Mouse (Mus musculus) thymus, adult 18-20 months (tissue): Measurements from ENCODE around the gene Ptgs1.
"Not testable (repeated sequence)": the region's sequence is repeated elsewhere in the genome, so short reads cannot be mapped to it uniquely, and the experiment has no call there.

ENCODE experiments used
- DNase-seq, 2 experiments: peaks; one replicate each; pipeline ENCODE4 v3.0.0; 2022; ENCODE audit warnings: mixed read lengths in 2 of 2

Gene Ptgs1

DNA sequence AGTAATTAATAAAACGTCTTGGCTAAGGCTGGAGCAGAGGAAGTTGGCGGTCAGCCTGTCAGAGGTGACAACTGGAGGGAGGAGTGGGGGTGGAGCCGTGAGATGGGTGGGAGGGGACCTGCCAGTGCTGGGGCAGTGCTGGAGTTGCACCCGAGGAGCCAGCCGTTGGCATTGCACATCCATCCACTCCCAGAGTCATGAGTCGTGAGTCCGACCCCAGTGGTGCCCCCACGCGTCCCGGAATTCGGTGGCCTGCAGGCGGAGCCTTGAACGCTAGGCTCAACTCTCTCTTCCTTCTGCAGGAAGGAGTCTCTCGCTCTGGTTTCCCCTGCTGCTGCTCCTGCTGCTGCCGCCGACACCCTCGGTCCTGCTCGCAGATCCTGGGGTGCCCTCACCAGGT, at the start of gene Ptgs1:
Gene Ptgs1 (plus strand): TSS at position 61 of the 400 bp plus-strand sequence.
- no peak for DNase-seq

DNA sequence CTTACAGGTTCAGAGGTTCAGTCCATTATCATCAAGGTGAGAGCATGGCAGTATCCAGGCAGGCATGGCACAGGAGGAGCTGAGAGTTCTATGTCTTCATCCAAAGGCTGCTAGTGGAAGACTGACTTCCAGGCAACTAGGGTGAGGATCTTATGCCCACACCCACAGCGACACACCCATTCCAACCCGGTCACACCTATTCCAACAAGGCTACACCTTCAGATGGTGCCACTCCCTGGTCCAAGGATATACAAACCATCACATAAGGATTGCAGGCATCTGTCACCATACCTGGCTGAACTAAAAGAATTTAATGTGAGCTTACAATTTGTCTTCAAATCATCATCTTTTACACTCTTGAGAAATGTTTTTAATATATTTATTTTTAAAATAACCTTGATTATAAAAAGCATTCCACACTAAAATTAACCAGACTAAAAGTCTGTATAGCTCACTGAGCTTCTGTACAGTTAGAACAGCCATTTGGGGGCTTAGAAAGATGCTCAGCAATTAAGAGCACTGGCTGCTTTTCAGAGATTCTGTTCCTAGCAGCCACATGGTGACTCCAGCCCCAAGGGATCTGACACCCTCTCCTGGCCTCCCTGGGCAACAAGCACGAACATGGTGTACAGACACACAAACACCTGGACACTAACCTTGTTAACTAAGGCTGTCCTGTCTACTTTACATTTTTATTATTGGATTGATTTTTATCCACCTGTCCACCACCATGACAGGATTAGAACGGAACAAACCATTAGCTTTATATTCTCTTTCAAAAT, 48.4 kb upstream of the Ptgs1 start:
- not testable (repeated sequence) for DNase-seq

DNA sequence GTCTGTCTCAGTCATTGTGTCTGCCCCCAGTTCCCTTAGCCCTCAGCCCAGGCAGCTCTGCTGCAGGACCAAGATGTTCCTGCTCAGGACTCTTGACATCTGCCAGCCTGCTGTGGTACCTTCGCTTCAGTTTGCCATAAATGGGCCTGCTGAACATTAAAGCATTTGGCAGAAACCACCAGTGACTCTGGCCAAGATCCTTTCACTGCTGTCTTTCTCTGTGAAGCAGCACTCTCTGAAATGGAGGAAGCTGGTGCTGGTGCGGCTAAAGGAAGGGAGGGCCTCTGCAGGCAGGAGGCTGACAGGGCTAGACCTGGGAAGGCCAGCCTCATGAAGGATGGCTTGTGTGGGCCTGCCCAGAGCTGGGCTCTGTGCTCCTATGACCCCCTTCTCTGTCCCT, 46.9 kb upstream of the Ptgs1 start:
- DNase-seq: no peak

DNA sequence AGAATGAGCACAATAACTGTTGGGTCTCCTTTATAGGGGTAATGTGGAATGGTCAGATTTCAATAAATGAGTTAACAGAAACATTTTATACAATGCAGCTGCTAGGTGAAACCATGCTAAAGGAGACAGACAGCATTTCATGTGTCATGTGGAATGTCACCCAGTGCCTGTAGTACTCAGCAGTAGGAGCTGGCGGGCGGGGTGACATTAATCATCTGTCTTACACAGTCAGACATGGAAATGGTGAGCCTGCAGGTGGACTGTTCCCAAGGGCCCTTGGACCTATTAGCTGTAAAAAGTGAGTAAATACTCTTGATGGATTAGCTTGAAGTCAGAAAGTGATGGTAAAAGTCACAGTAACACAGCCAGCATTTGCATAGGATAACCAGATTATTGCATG, 46.0 kb upstream of the Ptgs1 start:
- DNase-seq: no peak

DNA sequence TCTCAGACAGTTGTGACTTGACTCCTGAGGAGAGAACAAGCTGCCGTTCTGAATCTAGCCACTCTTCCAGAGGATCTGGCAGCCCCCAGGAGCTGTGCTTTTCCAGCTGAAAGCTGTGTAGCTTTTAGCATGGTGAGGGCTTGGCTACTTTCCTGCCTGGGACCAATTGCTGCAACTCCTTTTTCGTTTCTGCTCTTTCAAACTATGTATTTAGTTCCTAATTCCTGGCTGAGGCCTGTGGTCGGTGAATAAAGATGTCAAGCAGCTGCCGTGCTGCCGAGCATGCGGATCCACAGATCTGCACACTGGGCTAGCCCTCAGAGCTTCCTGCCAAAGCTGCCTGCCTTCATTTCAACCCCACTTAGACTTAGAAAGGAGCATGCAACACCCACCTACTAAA, 45.4 kb upstream of the Ptgs1 start:
- DNase-seq: no peak

DNA sequence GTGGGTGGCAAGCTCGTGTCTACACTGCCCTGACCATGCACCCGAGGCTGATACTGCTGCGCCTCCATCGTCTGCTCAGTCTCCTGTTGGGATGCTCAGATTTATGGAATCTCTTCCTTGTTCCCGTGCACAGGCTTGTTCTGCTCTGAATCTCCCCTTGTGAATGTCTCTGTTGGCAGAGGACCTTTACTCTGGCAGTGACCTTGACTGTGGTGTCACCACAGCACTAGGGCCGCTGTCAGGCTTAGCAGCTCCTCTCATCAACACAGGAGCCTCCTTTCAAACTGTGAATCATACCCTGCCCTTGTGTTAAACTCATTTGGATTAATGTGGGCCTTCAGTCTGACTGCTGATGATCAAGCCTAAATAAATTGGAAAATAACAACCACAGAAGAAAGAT, 41.0 kb upstream of the Ptgs1 start:
- not testable (repeated sequence) for DNase-seq

DNA sequence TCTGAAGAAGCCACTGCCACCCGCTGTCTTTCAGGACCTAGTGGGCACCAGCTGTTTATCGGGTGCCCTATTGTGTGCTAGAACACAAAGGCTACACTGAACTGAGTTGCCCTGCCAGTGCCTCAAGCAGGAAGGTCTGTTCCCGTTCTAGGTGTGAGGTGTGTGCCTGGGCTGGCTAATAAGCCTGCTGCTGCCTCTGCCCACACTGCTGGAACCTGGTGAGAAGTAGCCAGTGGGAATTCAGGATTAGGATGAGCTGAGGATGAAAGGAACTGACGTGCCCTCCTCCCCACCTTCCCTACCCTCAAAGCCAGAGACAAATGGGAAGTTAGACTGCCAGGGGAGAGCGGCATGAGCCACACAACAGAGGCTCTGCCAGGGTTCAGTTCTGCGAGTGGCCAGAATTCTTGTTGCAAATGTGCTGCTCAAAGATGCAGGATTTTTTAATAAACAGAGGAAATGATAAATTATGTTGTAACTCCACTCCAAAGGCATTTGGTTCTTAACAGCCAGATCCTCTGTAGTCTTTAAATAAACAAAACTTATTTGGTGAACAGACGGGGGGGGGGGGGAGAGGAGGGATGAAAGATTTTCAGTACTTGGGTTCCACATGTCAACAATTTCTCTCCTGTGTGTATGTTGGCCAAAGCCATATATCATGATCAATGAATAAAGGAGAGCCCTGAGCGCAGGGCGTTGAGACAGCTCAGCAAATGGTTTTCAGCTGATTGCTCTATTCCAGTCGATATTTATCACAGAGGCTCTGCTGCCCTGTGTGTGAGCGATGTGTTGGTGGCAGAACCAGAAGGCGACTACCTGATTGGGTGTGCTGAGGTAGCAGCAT, 38.9 kb upstream of the Ptgs1 start:
- DNase-seq: no peak

DNA sequence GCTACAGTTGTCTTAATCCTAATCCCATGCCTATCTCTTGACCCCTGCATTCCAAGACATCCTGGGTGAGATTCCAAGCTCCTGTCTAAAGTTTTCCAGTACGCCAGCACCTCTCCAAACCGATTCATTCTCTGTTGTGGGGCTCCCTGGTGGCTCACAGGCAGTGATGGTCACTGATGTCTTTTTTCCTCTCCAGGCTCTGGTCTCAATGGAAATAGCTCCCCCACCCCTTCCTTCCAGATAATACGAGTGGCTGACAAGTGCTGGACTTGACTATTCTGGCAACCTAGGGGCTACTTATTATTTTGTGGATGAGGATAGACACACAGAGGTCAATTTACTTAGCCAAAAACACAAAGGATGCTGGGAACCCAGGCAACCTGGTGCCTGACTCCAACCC, 33.2 kb upstream of the Ptgs1 start:
- no peak for DNase-seq

DNA sequence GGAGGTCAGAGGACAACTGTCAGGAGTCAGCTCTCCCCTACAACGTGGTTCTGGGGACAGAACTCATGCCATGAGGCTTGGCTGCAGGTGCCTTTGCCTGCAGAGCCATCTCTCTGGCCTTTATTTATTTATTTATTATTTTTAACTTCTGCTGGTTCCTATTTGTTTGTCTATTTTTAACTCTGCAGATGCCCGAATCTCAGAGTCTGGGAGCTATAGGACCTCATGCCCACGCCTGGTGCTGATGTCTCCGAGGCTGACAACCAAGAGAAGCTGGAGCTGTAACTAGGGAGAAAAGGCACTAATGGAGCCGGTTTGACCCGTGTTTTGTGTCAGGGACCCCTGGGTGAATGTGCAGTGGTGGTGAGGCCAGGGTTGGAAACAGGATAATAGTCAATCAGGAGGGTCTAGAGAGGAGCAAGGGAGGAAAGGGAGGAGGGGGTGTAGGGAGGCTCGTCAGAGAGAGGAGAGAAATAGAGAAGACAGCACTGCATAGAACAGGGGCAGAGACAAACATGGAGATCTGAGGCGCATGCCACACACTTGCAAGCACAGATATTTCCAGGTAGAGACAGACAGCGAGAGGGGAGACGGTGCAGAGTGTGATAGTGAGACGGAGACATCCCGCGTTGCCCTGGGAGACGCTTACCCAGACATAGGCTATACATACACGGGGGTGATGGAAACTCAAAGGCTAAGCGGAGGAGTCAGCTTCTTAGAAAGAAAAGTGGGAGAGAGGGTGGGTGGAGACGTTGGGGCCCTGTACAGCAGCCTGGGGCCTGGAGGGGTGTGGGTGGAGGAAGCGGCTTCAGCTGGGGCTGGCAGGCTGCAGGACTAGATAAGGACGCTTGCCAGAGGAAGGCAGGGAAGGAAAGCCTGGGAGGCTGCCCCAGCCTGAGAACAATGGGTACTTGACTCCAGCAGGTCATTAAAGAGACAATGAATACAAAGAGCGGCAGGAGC, 32.0 kb upstream of the Ptgs1 start:
- no peak for DNase-seq

DNA sequence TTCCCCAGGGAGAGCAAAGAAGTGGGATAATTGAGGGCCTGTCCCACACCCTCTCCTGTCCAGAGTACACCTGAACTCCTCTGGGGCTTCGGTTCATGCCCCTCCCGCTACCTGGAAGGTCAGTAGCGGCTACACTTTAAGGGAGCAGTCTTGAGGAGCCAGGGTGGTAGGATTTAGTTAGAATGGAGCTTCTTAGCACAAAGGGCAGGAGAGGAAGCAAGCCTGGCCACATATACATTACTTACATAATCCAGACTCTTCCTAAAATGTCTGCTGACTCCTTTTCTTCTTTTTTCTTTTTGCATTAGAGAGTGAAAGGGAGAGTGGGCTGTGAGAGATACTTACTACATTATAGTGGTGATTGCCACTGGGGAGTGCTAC, 31.4 kb upstream of the Ptgs1 start:
- DNase-seq: no peak

DNA sequence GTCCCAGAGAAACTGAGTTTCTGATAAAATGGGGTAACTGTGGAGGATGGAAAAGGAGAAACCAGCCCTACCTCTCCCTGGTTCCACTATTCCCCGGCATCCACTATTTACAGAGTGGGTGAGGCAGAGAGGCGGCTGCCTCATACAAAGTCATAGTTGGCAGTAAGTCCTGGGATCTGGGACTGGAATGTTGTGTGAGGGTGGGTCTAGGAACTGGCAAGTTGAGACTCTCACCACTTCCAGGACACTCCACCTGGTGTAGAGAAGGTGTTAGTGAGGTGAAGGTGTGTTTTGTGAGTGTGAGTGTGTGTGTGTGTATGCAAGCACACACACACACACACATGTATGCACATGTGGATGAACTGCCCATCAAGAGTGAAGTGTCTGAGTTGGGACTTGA, 29.4 kb upstream of the Ptgs1 start:
- DNase-seq: no peak

DNA sequence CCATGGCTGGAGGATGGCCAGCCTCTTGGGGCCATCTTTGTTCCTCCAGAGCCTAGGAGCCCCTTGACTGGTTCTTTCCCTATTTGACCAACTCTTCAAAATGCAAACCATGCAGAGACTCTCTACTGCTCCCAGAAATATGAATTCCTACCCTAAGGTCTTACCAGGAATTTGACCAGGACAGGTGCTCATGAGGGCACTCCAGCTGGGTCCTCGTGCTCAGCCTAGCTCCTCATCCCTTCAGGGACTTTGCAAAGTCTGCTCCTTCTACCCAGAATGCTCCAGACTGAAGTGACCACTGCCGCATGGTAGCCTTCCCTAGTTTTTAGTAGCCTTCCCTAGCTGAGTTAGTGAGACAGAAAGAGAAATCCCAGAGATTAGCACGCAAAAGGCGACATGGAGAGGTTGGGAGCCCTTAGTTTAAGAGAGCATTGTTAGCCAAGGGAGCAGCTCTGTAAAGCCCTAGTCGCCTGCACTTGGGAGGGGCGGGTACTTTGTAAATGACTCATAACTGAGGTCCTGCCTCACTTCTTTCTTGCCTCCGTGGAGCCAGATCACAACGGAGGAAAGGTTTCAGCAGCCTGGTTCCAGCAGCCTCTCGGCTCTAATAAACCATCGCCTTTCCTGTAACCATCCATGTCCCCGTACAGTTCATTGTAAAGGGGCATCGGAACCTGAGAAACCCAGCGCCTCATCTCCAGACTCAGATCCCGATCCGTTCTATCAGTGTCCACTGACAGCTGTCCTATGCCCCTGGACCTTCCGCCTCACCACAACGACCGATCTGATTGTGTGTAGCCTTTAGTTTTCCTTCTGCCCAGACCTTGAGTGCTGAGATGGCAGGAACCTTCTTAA, 28.2 kb upstream of the Ptgs1 start:
- DNase-seq: no peak

DNA sequence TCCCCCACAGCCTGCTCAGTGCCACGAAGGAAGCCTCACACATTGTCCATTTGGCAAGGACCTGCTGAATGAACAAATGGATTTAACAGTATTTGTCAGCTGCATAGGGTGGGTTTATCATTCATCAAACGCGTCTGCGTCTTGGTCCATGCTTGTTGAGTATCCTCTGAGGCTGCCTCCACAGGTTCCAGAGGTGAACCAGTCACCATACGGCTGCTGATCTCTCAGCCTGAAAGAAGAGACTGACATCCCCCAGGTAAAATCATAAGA, 27.7 kb upstream of the Ptgs1 start:
- no peak for DNase-seq

DNA sequence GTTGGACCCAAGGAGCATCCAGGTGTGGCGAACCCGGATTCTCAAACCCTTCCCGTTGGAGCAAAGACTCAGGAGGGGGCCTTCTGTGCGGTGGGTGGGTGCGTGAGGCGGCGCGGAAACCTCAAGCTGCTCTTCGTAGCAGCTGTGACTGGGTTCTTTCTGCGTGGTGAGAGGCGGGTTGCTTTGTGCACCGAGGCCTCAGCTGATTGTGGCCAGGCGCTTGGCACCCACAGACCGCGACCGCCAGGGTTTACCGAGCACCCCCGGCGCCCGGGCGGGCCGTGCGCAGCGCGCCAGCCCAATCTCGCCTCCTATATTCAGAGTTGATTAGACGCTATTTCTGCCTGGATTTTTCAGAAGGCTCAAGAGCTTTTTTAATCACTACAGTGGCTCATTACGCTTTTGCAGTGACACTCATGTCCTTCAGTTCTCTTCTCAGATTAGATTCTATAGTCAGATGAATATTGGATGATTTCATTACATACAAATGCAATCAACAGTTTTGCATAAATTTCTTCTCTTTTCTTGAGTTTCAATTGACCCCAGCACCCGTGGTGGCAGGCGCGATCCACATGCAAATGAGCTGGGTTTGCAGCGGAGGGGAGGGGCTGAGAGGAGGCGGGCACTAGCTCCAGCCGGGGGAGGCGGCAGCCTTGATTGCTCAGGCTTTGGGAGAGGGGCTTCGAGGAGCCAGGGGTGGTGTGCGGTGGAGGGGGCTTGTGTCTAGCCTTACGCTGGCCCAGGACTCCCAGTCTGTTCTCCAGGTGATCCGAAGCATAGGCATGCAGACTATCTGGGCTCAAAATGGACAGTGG, 27.0 kb upstream of the Ptgs1 start:
- no peak for DNase-seq

DNA sequence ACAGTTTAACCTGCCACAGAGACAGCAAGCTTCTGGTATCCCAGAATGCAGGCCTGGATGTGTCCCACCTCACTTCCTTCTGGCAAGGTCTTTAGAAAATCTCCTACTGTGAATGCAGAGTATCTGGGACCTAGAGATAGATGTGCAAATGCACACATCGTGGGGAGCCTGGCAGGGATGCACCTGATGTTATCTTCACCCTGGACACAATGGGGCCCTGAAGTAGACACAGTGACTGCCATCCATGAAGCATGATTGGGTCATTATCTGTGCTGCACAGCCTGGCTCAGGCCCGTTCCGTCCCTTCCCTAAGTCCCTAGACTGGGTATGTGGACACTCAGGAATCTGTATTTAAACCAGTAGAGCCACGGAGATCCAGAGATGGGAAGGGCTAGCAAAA, 25.6 kb upstream of the Ptgs1 start:
- DNase-seq: no peak

DNA sequence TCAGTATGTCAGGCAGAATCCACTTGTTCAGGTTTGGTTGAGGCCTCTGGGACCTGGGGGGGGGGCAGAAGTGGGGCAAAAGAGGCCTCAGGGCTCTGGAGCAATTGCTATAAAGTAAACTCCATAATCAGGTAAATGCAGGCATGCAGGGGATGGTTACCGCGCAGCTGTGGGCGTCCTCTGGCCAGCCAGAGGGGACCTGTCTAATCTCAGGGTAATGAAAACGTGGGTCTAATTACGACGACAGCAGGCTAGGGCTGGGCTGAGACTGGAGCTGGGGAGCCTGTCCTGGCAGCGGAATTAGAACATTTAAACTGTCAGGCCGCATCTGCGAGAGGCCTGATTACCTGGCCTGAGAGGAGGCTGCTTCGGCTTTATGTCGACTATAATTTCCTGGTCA, 23.2 kb upstream of the Ptgs1 start:
- DNase-seq: no peak

DNA sequence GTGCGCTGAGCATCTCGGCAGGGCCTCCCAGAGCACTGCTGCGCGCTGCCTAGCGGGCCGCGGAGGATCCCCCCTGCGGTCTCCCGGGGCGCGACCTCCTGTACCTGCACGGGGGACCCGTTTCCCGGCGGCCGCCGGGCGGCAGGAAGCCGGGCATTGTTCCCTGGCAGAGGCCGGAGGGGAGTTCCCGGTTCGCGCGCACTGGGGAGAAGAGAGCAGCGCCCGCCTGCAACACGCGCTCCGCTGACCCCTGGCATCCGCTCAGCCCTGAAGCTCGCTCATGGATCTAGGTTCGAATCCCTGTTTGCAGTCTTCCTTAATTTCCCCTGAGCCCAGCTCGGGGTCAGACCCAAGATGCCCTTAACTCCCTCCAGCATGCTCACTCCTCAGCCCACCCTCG, 19.4 kb upstream of the Ptgs1 start:
- DNase-seq: no peak

DNA sequence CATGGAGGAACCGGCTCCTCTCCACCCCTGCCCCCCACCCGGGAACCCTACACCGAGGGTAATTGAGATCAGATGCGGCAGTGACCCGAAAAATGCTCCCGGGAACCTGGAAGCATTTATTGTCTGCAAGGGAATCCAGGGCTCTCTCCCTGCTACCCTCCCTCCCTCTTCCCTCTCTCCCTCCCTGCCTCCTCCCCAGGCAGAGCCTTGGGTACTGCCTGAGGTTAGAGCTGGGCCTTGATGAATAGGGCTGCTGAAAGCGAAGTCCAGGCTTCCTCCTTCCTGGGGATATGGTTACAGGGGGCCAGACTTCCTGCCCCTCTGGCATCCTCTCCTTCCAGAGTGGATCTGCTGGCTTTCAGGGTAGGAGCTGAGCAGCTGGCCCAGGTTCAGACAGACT, 18.4 kb upstream of the Ptgs1 start:
- no peak for DNase-seq

DNA sequence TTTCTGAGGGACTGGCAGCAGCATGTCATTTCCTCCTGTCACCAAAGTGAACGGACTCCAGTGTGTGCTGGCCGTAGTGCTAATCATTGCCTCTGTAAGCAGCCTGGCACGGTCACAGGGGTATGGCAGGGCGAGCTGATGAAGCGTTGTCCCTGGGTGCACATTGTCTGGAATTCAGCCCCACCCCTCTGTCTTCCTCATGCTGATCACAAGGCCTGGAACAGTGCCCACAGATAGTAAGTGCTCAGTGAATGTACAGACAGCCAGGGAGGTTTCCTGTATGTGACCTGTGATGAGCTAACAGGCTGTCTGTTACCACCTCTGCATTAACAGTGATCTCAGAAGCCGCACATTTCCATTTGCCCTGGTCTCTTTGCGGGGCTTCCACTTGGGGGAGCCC, 17.1 kb upstream of the Ptgs1 start:
- no peak for DNase-seq

DNA sequence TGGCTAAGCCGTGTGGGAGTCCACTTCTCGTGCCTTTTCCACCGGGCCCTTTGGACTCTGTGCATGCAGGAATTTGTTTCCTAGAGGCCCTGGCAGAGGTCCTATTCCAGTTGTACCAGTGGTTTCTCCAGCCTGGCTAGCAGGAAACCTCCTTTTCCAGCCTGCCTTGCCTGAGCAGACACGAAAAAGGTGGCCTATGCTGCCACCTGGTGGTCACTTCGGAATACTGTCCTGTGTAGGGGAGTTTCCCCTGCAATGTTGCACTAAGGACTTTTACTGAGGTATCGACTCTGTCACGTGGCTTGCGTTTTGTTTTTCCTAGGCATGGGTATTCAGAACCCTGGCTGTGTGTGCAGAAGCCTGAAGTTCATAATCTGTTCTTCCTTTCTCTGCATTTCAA, 16.2 kb upstream of the Ptgs1 start:
- peak; percentile 28 to 33 for DNase-seq

DNA sequence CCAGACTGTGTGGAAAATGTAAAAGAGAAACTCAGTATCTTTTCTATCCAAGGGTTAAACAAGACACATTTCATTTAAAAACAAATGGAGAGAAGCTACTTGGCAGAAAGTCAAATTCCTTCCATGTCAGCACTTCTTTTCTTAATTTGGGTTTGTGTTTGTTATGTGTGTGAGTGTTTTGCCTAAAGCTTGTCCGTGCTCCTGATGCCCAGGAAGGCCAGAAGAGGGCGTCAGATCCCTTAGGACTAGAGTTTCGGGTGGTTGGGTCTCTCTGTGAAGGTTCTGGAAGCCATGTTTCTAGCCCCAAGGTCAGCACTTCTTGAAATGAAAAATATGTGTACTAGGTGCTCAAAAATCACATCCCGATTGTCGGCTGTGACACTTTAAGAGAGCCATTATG, 15.8 kb upstream of the Ptgs1 start:
- DNase-seq: no peak
